9 mouse cellular contexts compared by ENCODE assay signal in genomic region chr11:76477095-76477525, GRCm38 (mm10).
A peak's percentile ranks its signal among the peaks of the same experiment; 100 is the strongest.
DNase-seq lines count a peak whose midpoint lies in the region; ATAC-seq and TF ChIP-seq lines count a peak whose summit lies in the region.
"Had no signal": no experiment of that assay in that cellular context is flagged by ENCODE, and none has a peak within 500 bp of the region (broad histone marks: within the 10 kb centered on the region; RNA-seq: fewer than 3 reads in every experiment).

No protein-coding gene starts in this region.

- H3K36me3 ChIP-seq in C2C12 (ENCODE audit: control insufficient read depth, insufficient read depth): peaks cover 67% of the 10 kb centered on the region
- H3K36me3 ChIP-seq in hindbrain, embryonic 14.5 days (replicated peaks; ENCODE audit: control insufficient read depth, insufficient read depth): peaks cover 32% of the 10 kb centered on the region
- peaks cover 58% of the 10 kb centered on the region for H3K36me3 ChIP-seq in limb, embryonic 12.5 days

- no peak overlapping the region for H3K9ac ChIP-seq in hindbrain, embryonic 14.5 days
- H3K9ac ChIP-seq in limb, embryonic 12.5 days (replicated peaks): 0 out of 2 replicates have a peak overlapping the region, but pooled peaks have one; percentile 12
- H3K9ac ChIP-seq: heart, embryonic 15.5 days had no signal

- H3K79me2 ChIP-seq in C2C12 (ENCODE audit: control insufficient read depth, insufficient read depth): peaks cover 81% of the 10 kb centered on the region

- H3K4me3 ChIP-seq in C2C12 (ENCODE audit: insufficient read depth, poor library complexity, severe bottlenecking): no peak overlapping the region
- no peak overlapping the region for H3K4me3 ChIP-seq in hindbrain, embryonic 14.5 days (replicated peaks; ENCODE audit: low read length)
- no peak overlapping the region for H3K4me3 ChIP-seq in limb, embryonic 12.5 days (replicated peaks)
- H3K4me3 ChIP-seq: heart, embryonic 15.5 days had no signal

- H3K27me3 ChIP-seq in C2C12 (ENCODE audit: control insufficient read depth, insufficient read depth, insufficient read length): no peaks in the 10 kb centered on the region
- H3K27me3 ChIP-seq in hindbrain, embryonic 14.5 days (ENCODE audit: control insufficient read depth, insufficient read depth, low read length): no peaks in the 10 kb centered on the region
- H3K27me3 ChIP-seq in limb, embryonic 12.5 days: no peaks in the 10 kb centered on the region
- H3K27me3 ChIP-seq: heart, embryonic 15.5 days had no signal

- H3K4me2 ChIP-seq in hindbrain, embryonic 14.5 days (replicated peaks): no peak overlapping the region
- no peak overlapping the region for H3K4me2 ChIP-seq in limb, embryonic 12.5 days
- H3K4me2 ChIP-seq: heart, embryonic 15.5 days had no signal

- peaks cover 54% of the 10 kb centered on the region for H3K79me3 ChIP-seq in C2C12 (ENCODE audit: low read depth)

- peaks cover 29% of the 10 kb centered on the region for H3K4me1 ChIP-seq in hindbrain, embryonic 14.5 days (replicated peaks; ENCODE audit: control insufficient read depth, insufficient read depth, low read length)
- peaks cover 38% of the 10 kb centered on the region for H3K4me1 ChIP-seq in limb, embryonic 12.5 days (replicated peaks)

- 18% methylated on average over 5 of the region's 5 CpGs for WGBS in hindbrain, embryonic 14.5 days
- 13% methylated on average over 5 of the region's 5 CpGs for WGBS in limb, embryonic 12.5 days

- no peak for TF ChIP-seq CTCF in C2C12 (IDR thresholded peaks at IDR 0.05; ENCODE audit: control insufficient read depth, insufficient read depth, insufficient read length)

- peak overlapping the region; percentile 75 for H3K27ac ChIP-seq in hindbrain, embryonic 14.5 days
- H3K27ac ChIP-seq in limb, embryonic 12.5 days: peak overlapping the region; percentile 81

- peak; percentile 48 for DNase-seq in ES-CJ7 (ENCODE audit: low read depth, low spot score)
- DNase-seq in hindbrain, embryonic 14.5 days (ENCODE audit: low spot score): peak; percentile 52
- DNase-seq in cerebellum, postnatal 25 days: no peak
- DNase-seq in left cerebral cortex, postnatal 14 days (ENCODE audit: low spot score in 2 of 2): no peak
- DNase-seq in T-cell, adult 2 months (ENCODE audit: low spot score): no peak
- DNase-seq: thymus, postnatal 25 days had no signal

- H3ac ChIP-seq in C2C12 (ENCODE audit: control insufficient read depth, insufficient read length, low read depth): no peak overlapping the region

- intact Hi-C loops in left cerebral cortex, postnatal 14 days (cut with DNase I): no loop called here

- H3K9me3 ChIP-seq in hindbrain, embryonic 14.5 days (ENCODE audit: control insufficient read depth, low read length): no peaks in the 10 kb centered on the region
- no peaks in the 10 kb centered on the region for H3K9me3 ChIP-seq in limb, embryonic 12.5 days
- H3K9me3 ChIP-seq: heart, embryonic 15.5 days had no signal

- ATAC-seq in hindbrain, embryonic 14.5 days (ENCODE audit: low FRiP score): peak; percentile 44; the same call in 1 of the 2 replicates
- ATAC-seq in limb, embryonic 12.5 days (ENCODE audit: insufficient number of reproducible peaks, insufficient read depth, low FRiP score, low TSS enrichment, low read depth): no peak

TF ChIP-seq in C2C12, 6 proteins besides CTCF, POLR2A, EP300 and RAD21:
- TF ChIP-seq MYOD1 (IDR thresholded peaks at IDR 0.05; ENCODE audit: control insufficient read depth, insufficient read length, low read depth): peak; percentile 8
- no peak for TF ChIP-seq CEBPB (IDR thresholded peaks at IDR 0.05; ENCODE audit: low read depth)
- peak; percentile 60 for TF ChIP-seq MAX (IDR thresholded peaks at IDR 0.05)
TF ChIP-seq in C2C12: peak in this region for 2.

Comparison
In these comparisons a context has a peak if more than half of its experiments do, and no peak if none do; other contexts are left out.
1. DNase-seq: peak in ES-CJ7 (single experiment) and hindbrain, embryonic 14.5 days (single experiment); none in cerebellum, postnatal 25 days (0 of 2), left cerebral cortex, postnatal 14 days (0 of 2) and T-cell, adult 2 months (single experiment).